Mouse (Mus musculus) cerebellum, adult 18-20 months (tissue): Measurements from ENCODE around the gene Aen.

Experiments used
- DNase-seq, 2 experiments: peaks; one replicate each; pipeline ENCODE4 v3.0.0; 2021

Aen gene

DNA sequence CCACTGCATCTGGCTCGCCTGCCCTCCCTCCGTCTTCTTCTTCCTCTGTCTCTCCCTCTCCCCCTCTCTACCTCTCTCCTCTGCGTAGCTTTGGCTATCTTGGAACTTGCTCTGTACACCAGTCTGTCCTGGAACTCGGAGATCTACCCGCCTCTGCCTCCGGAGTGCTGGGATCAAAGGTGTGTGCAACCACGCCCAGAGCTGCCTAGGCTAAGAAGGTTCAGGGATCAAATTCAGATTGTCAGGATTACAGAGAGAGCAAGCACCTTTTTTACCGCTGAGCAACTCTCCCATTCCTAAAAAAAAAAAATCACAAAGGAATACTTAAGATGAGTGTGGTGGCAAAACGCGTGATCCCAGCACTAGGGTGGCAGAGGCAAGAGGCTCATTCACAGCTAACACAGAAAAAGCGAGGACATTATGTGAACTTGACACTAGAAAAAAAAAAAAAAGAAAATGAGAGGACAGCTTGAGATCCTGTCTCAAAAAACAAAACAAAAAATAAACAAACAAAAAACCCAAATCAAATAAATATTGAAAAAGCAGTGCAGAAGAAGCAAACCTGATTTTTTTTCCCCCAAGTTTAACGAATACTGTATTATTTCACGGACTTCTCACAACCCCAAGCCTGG lies 517 bp upstream of the Aen start:
- DNase-seq = no peak

- no peak for DNase-seq
These were observed 1.9 kb downstream of the Aen start for GRCm38 (mm10) chr7:78897567-78897966.

GRCm38 (mm10) chr7:78903174-78903870 lies 7.7 kb downstream of the Aen start:
- no peak for DNase-seq

DNA sequence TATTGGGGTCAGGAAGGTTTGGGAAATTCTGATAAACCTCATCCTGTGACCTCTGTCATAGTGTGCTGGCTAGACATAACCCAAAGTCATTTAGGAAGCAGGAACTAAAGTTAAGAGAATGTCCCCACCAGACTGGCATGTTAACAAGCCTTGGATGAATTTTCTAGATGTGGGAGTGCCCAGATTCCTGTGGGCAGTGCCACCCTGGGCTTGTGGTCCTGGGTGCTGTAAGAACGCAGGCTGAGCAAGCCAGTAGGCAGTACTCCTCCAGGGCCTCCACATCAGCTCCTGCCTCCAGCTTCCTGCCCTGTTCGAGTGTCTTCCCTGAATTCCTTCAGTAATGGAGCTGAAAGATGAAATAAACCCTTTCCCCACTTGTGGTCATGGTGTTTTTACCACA lies 8.5 kb downstream of the Aen start:
- DNase-seq = no peak

DNA sequence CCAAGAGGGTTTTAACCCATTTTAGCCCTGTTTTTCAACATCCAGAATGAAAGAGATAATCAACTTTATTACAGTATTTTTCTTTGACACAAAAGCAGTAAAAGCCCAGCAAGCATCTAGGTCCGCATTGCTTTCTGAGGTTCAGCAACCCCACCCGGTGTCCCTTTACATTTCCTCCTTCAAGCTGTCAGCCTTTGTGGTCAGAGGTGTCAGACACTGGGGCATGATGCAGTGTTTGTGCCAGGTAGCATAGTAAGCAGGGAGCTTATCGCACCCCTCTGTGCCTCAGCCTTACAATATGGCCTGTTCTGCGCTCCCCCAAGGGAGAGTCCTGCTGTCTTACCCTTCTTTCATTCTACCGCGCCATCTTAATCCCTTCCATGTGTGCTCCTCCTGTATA lies 13.4 kb downstream of the Aen start:
- DNase-seq = no peak

- DNase-seq = no peak
These were observed 14.9 kb downstream of the Aen start for GRCm38 (mm10) chr7:78910336-78911098.

DNA sequence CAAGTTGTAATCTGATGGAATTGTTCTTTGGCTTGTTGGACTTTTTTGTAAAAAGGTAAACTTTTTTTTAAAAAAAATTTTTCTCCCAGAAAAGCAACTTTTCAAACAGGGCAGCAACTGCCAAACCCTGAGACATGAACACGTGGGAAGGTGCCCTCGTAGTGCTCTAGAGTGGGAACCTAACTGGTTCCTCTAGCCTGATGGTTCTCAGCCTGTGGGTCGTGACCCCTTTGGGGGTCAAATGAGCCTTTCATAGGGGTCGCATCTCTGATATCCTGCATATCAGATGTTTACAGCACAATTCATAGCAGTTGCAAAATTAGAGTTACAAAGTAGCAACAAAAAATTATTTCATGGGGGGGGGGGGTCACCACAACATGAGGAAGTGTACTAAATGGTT lies 15.6 kb downstream of the Aen start:
- DNase-seq = no peak

DNA sequence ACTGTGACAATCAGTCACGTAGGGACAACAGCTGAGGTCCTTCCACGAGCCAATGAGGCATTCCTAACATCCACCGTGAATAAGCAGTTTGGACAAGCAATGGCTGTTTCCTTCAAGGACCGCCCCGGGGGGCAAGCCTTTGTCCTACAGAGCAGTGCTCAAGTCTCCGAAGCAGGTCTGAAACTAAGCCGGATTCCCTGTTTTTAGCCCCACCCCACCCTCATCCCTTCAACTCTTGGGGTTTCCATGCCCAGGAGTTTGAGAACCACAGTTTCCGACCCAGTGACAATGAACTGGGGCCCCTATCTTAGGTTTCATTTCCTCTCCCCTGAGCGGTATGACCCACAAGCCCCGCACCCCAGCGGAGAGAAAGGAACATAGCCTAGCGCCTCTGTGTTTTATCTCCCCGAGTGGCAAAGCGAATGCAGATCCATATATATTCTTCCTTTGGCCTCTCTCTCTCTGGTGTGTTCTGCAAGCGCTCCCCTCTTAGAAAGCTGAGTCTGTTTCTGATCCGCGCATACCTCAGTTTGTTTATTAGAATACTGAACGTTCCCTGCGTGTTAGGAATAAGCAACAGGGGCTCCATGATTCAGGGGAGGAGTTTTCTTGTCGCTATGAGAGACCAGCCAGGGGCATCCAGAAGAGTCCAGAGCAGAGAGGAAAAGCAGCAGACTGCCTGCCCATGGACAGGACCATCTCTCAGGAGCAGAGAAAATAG lies 16.8 kb downstream of the Aen start:
- no peak for DNase-seq

DNA sequence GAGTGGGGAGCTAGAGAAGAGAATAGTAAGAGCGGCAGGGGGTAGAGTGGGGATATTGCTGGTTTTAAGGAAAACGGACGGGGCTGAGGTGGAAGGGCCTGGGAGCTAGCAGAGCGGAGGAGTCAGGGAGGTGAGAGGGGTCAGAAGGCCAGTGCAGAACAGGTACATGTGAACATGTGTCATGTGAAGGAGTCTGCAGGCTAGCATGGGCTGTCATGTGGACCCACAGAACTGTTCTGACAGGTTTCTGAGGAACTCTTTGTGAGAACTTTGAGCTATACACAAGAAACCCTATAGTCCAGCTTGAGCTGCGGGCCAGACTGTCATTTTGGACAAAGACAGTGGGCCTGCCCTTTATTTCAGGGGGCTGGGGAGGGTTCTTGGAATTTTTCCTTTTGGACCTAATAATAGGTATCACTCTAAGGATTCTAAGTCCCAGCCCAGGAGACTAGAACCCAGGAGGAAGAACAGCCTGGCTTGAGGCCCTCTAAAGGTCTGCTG lies 17.4 kb downstream of the Aen start, which contains the start of gene Isg20:
Gene Isg20, plus strand, starts transcription at position 451 of the 501 bp plus-strand sequence.
- no peak for DNase-seq

GRCm38 (mm10) chr7:78913649-78914544 lies 18.2 kb downstream of the Aen start:
- no peak for DNase-seq

- DNase-seq = no peak
These were observed 18.8 kb downstream of the Aen start for GRCm38 (mm10) chr7:78914545-78914845.

DNA sequence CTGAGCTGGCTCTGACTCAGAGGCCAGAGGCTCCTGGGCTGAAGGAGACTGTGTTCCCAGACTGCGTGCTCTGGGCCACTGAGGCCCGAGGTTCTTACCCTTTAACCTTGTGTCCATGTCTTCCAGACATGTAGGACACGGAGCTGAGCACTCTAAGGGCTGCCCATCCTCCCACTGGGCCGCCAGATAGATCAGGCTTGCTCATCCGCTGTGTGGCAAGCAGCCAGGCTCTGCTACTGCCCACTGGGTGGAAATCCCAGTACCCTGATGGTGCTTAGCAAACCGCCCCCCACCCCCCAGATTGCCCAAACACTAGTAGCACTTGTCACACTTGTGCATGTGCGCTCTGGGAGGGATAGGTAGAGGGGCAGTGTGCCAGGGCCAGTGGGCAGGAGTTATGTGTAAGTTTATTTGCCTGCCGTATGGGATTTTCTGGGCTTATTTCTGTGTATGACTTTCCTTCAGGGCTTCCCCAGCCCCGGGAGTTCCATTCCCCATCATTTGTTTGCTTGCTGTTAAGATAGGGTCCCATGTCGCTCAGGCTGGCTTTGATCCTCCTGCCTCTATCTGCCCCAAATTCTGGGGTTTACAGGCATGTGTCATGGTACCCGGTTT lies 19.3 kb downstream of the Aen start:
- DNase-seq = no peak

DNA sequence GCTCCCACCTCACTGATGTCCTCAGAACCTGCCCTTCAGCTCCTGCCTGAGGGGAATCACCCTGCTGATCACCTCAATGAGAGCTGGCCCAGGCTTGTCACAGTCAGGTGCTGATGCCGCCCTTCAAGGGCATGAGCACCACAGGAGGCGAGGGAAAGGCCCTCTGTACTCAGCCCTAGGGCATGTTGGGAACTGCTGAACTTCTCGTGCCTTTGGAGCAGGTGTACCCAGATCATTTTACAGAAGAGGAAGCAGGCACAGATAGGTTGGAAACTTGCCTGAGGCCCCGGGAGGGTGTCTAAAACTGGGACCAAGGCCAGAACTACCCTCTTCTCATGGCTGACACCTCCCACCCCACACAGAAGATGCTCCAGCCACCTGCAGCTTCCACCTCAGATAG lies 23.0 kb downstream of the Aen start:
- DNase-seq = no peak

DNA sequence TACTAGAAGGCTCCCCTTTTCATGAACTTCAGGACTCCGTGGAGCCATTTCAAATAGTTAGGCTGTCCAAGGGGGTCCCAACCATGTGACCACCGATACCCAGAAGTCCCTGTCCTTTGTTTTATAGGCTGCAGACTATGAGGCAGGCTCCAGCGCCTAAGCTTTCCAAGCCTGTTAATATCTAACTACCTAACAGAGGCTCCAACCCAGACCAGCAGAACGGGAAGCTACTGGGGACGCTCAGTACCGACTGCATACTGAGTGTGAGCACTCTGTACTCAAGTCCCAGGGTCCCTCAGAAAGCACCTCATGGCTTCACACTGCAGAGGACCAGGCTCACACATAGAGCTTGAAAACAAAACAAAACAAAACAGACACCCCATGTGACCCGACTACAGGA lies 26.9 kb downstream of the Aen start:
- DNase-seq = no peak

- DNase-seq = peak; percentile 61 to 63
These were observed 28.6 kb downstream of the Aen start for GRCm38 (mm10) chr7:78924300-78924699.

DNA sequence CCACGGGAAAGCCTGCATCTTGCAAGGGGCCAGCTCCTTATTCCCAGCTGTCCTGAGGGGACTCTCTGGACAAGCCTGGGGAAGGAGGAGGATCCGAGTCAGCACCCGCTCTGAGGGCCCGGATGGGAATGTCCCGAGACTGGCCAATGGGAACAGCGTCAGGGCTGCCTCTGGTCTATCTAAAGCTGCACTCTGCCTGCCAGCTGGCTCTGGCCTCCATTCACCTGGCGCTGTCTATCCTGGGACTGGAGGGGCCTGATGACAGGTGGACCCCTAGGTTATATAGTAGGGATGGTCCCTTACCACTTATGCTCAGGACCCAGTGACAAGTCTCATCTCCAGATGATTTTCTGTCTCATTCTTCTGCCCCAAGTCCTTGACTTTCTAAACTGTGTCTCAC lies 29.1 kb downstream of the Aen start:
- no peak for DNase-seq

DNA sequence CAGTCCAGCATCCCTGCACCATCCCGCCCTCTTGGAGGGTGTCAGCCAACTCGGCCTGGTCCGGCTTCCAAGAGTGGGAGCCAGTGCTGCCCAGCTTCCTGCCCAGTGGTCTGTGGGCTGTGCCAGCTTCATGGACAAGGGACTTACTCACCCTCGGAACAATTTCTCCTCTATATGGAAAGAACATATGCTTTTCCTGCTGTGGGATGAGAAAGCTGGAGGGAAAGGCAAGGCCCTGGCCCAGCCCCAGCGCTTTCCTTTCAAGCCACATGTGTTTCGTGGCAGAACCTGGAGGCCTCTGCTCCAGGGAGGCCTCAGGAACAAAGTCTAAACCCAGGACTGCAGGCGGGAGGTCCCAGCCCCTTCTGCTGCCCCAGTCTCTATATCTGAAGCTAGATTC lies 30.0 kb downstream of the Aen start:
- DNase-seq = no peak

DNA sequence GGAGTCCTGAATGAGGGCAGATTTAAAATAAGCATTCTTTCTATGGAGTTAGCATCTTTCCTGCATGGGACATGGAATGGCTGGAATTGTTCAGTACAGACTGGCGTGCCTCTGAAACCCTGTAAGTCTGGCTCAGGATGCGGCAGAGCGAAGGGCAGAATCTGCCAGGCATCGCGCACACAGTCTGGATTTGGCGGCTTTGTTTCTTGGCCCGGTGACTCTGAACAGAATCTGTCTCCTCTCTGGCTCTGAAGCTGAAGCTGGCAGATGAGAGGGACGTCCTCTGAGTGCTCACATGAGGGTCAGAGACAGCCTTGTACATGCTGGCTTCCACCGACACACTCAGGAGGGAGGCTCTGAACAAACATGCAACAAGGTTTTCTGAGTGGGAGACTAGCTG lies 30.5 kb downstream of the Aen start:
- DNase-seq = no peak

- no peak for DNase-seq
These were observed 31.6 kb downstream of the Aen start for GRCm38 (mm10) chr7:78927266-78927665.

DNA sequence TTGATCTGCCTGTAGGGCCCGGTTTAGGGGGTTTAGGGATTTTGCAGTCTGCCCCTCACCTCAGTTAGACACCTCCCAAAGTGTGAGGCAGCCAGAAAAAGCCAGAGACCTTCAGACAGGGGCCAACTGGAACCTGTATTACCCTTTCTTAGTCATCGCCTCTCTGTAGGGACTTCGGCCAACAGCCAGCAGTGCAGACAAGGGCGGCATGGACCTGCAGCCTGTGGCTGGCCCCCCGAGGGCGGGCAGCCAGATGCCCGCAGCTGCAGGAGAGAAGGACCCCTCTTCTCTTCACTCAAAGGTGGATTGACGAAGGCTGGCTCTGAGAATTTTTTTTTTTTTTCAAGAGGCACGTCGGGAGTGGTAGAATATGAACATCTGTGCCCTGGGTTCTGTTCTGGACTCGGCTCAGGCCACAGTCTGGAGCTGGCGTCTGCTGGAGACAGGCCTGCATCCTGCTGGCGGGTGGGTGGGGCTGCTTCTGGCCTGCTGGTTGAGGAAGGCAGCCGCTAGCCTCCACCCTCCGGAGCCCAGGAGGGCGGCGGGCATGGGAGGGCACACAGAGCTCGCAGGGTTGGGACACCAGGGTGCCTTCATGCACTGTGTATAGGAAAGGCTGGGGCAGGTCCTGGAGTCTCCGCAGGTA lies 43.4 kb downstream of the Aen start:
- DNase-seq = no peak

GRCm38 (mm10) chr7:78940971-78941370 lies 45.3 kb downstream of the Aen start:
- no peak for DNase-seq
